Mouse (Mus musculus): ENCODE measurements at regions not wholly inside any gene's neighbourhood (a gene's known extent, or its start where the extent isn't known, plus 50 kb on each side); places are given as distances from the start of the nearest gene placed in this dataset.

DNA sequence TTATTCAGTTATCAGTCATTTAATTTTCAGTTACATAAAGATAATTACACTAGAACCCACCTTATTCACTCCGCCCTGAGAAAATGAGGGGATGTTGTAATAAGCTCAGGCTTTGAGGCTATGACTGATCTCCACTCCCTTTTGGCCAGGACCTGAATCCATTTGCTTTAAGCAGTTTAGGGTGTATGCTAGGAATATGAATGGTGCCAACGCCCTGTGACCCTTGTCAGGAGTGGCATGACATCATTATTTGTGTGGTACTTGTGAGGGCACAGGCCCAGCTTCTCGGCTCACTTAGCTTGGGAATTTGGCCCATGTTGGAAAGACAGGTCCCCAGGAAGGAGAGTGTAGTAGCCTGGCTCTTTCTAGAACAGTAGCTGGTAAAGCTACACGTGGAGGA lies 61.0 kb upstream of the Nfe2l2 start:
- Histone ChIP-seq H3K79me2 (replicated peaks; ENCODE audit: control insufficient read depth, insufficient read depth, low read length) (no peaks in the 10 kb centered on the region), H3K9ac (ENCODE audit: low read depth, low read length) (no peak overlapping the region), H3K4me1 (ENCODE audit: control insufficient read depth, insufficient read depth, low read length) (peaks cover 9% of the 10 kb centered on the region), H3K4me3 (no peak overlapping the region), H3K27ac (no peak overlapping the region), H3K27me3 (ENCODE audit: control insufficient read depth, insufficient read depth, low read length) (no peaks in the 10 kb centered on the region), H3K36me3 (ENCODE audit: control insufficient read depth, insufficient read depth, low read length) (no peaks in the 10 kb centered on the region; the same call in 1 of the 2 replicates)
- 85% methylated on average over 4 of the region's 4 CpGs for WGBS
- intact Hi-C loops (cut with DNase I): no loop called here
- TF ChIP-seq EP300 (IDR thresholded peaks at IDR 0.05; ENCODE audit: insufficient read depth, low read depth, low read length) (no peak), POLR2A (IDR thresholded peaks at IDR 0.05; ENCODE audit: insufficient read depth, low read depth, low read length) (no peak), CTCF (IDR thresholded peaks at IDR 0.05) (no peak)
- DNase-seq: no peak

DNA sequence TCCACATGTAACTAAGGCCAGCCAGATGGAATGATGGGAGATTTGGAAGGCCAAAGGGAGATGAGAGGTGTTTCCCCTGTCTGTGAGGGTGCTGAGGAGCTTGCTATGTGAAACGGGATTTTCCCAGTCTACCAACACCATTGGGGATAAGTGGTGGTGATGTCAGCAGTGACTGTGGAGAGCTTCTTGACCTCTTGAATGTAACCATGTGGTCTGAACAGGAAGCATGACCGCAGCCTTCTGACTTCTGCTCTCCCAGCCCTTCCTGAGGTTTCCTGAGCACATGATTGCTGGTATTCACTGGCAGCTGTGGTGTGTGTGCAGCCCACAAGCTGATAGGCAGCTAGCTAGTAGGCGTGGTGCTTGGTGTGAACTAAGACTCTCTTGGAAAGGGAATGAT lies 58.8 kb upstream of the Nfe2l2 start:
- no peak overlapping the region for H3K4me3 ChIP-seq
- no peak overlapping the region for H3K9ac ChIP-seq (ENCODE audit: low read depth, low read length)
- peaks cover 5% of the 10 kb centered on the region for H3K4me1 ChIP-seq (ENCODE audit: control insufficient read depth, insufficient read depth, low read length)
- 17% methylated on average over 3 of the region's 3 CpGs for WGBS
- no peak overlapping the region; the same call in 1 of the 2 replicates for H3K27ac ChIP-seq
- intact Hi-C loops (cut with DNase I): no loop called here
- H3K79me2 ChIP-seq (replicated peaks; ENCODE audit: control insufficient read depth, insufficient read depth, low read length): no peaks in the 10 kb centered on the region
- TF ChIP-seq EP300 (IDR thresholded peaks at IDR 0.05; ENCODE audit: insufficient read depth, low read depth, low read length) (peak; percentile 75; the same call in 1 of the 2 replicates), CTCF (IDR thresholded peaks at IDR 0.05) (no peak)
- H3K36me3 ChIP-seq (ENCODE audit: control insufficient read depth, insufficient read depth, low read length): no peaks in the 10 kb centered on the region; the same call in 1 of the 2 replicates
- peak; percentile 49 to 78 for DNase-seq
- H3K27me3 ChIP-seq (ENCODE audit: control insufficient read depth, insufficient read depth, low read length): no peaks in the 10 kb centered on the region

DNA sequence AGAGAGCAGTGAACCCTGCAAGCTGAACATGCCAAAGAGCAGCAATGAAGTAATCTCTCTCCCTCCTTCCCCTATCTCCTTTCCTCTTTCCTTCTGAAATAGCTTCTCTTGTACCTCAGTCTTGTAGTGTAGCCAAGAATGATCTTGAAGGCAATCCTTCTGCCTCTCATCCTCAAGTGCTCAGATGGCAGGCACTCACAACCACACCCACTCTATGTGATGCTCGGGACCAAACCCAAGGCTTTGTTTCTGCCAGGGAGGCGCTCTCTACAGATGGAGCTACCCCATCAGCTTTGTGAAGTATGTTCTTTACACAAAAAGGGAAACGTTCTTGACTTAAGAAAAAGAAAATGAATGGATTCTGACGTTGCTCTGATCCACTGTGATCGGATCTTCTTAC lies 57.6 kb upstream of the Nfe2l2 start:
- intact Hi-C loops (cut with DNase I): no loop called here
- Histone ChIP-seq H3K36me3 (ENCODE audit: control insufficient read depth, insufficient read depth, low read length) (no peaks in the 10 kb centered on the region), H3K79me2 (replicated peaks; ENCODE audit: control insufficient read depth, insufficient read depth, low read length) (no peaks in the 10 kb centered on the region), H3K9ac (ENCODE audit: low read depth, low read length) (no peak overlapping the region), H3K4me3 (no peak overlapping the region), H3K4me1 (ENCODE audit: control insufficient read depth, insufficient read depth, low read length) (peaks cover 5% of the 10 kb centered on the region), H3K27ac (no peak overlapping the region), H3K27me3 (ENCODE audit: control insufficient read depth, insufficient read depth, low read length) (no peaks in the 10 kb centered on the region)
- no peak for TF ChIP-seq POLR2A (IDR thresholded peaks at IDR 0.05; ENCODE audit: insufficient read depth, low read depth, low read length)
- TF ChIP-seq EP300 (IDR thresholded peaks at IDR 0.05; ENCODE audit: insufficient read depth, low read depth, low read length): no peak
- no peak for TF ChIP-seq CTCF (IDR thresholded peaks at IDR 0.05)
- 80% methylated on average over 5 of the region's 5 CpGs for WGBS
- no peak for DNase-seq

DNA sequence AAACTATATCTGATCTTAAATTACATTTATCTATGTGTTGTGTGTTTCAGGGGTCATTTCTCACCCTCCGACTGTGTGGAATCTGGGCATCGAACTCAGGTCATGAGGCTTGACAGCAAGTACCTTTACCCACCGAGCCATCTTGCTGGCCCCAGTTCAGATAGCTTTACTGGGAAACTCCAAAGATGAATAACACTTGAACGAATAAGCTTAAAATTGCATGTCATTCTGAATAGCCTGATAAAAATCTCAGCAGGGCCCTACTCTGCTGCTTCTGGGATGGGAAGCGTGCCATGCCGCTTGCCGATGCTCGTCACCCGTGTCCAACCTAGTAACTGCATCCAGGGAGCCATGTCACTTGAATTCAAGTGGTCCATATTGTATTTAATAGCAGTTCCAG lies 57.2 kb upstream of the Nfe2l2 start:
- H3K36me3 ChIP-seq (ENCODE audit: control insufficient read depth, insufficient read depth, low read length): no peaks in the 10 kb centered on the region
- TF ChIP-seq EP300 (IDR thresholded peaks at IDR 0.05; ENCODE audit: insufficient read depth, low read depth, low read length) (no peak), POLR2A (IDR thresholded peaks at IDR 0.05; ENCODE audit: insufficient read depth, low read depth, low read length) (no peak), CTCF (IDR thresholded peaks at IDR 0.05) (no peak)
- H3K27me3 ChIP-seq (ENCODE audit: control insufficient read depth, insufficient read depth, low read length): no peaks in the 10 kb centered on the region
- intact Hi-C loops (cut with DNase I): no loop called here
- DNase-seq: no peak
- peaks cover 7% of the 10 kb centered on the region for H3K4me1 ChIP-seq (ENCODE audit: control insufficient read depth, insufficient read depth, low read length)
- H3K4me3 ChIP-seq: no peak overlapping the region
- no peaks in the 10 kb centered on the region for H3K79me2 ChIP-seq (replicated peaks; ENCODE audit: control insufficient read depth, insufficient read depth, low read length)
- no peak overlapping the region for H3K27ac ChIP-seq
- 91% methylated on average over 9 of the region's 9 CpGs for WGBS
- H3K9ac ChIP-seq (ENCODE audit: low read depth, low read length): no peak overlapping the region

DNA sequence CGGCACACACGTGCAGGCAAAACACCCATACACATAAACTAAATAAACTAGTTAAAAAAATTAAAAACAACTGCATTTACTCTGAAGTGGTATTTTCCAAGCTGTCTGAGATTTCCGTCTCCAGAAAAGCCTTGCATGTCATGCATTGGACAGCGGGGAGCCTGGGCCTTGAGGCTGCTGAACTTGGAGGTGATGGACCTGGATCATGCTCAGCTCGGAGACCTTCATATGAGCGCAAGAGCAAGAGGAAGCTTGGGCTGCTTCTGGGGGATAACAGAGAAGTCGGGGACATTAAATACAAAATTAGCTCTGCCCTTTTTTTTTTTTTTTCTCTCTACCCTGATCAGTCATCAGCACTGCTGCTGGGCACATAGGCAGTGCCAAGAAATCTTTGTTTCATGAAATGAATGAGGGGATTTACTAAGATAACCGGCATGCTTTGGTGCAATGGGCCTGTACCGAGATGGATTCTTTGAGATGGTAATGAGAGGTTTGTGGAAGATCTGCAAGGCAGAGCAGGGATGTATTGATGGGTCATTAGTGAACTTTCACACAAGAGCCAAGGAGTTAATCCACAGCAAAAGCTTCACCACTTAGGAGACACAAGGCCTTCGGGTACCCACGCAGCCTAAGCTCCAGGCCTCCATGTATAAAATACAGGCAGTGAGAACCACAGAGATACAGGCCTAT lies 54.9 kb upstream of the Nfe2l2 start:
- H3K4me1 ChIP-seq (ENCODE audit: control insufficient read depth, insufficient read depth, low read length): peaks cover 7% of the 10 kb centered on the region
- TF ChIP-seq CTCF (IDR thresholded peaks at IDR 0.05) (no peak), POLR2A (IDR thresholded peaks at IDR 0.05; ENCODE audit: insufficient read depth, low read depth, low read length) (no peak), EP300 (IDR thresholded peaks at IDR 0.05; ENCODE audit: insufficient read depth, low read depth, low read length) (no peak)
- H3K27ac ChIP-seq: no peak overlapping the region
- no peak overlapping the region for H3K9ac ChIP-seq (ENCODE audit: low read depth, low read length)
- H3K27me3 ChIP-seq (ENCODE audit: control insufficient read depth, insufficient read depth, low read length): no peaks in the 10 kb centered on the region
- WGBS: 90% methylated on average over 11 of the region's 11 CpGs
- no peak for DNase-seq
- no peak overlapping the region for H3K4me3 ChIP-seq
- H3K36me3 ChIP-seq (ENCODE audit: control insufficient read depth, insufficient read depth, low read length): no peaks in the 10 kb centered on the region
- H3K79me2 ChIP-seq (replicated peaks; ENCODE audit: control insufficient read depth, insufficient read depth, low read length): no peaks in the 10 kb centered on the region
- intact Hi-C loops (cut with DNase I): no loop called here

DNA sequence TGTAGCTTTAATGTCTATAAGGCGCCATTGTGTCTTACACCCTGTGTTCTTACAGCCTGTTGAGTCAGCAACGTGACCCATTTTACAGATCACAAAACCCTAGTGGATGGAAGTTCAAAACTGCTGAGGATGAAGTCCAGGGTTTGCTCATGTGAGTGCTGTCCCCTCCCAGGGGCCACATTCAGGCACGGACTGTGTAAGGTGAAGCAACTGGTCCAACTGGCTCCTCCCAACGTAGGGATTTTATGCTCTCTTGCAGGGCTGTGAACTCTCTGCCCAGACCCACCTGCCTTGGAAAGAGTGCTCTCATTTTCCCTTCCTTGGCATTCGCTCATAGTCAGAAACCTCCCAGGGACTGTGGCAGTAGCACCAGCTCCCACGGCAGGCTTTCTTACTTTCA lies 53.8 kb upstream of the Nfe2l2 start:
- intact Hi-C loops (cut with DNase I): no loop called here
- WGBS: 94% methylated on average over 6 of the region's 6 CpGs
- Histone ChIP-seq H3K36me3 (ENCODE audit: control insufficient read depth, insufficient read depth, low read length) (no peaks in the 10 kb centered on the region), H3K9ac (ENCODE audit: low read depth, low read length) (no peak overlapping the region), H3K79me2 (replicated peaks; ENCODE audit: control insufficient read depth, insufficient read depth, low read length) (no peaks in the 10 kb centered on the region), H3K4me1 (ENCODE audit: control insufficient read depth, insufficient read depth, low read length) (peaks cover 5% of the 10 kb centered on the region), H3K27ac (no peak overlapping the region), H3K4me3 (no peak overlapping the region), H3K27me3 (ENCODE audit: control insufficient read depth, insufficient read depth, low read length) (no peaks in the 10 kb centered on the region)
- DNase-seq: no peak
- TF ChIP-seq POLR2A (IDR thresholded peaks at IDR 0.05; ENCODE audit: insufficient read depth, low read depth, low read length): no peak
- no peak for TF ChIP-seq CTCF (IDR thresholded peaks at IDR 0.05)
- TF ChIP-seq EP300 (IDR thresholded peaks at IDR 0.05; ENCODE audit: insufficient read depth, low read depth, low read length): no peak
